Mouse (Mus musculus): Measurements from ENCODE around the gene Phactr3.

DNA sequence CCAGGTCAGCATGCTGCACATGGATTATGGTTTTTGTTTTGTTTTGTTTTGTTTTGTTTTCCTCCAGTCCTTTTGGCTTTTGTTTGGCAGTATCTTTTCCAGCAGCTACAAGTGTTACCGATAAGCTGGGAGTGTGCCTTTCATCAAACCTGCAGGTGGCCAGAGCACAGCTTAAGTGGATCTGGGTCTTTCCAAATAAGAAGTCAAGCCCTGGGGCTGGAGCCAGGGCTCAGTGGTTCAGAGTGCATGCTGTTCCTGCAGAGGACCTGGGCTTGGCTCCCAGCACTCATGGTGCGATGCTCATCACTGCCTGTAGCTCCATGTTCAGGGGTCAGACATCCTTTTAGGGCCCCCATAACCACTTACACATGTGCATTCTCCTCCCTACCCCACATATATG is 55.2 kb downstream of the Phactr3 start:
- TF ChIP-seq CTCF (IDR thresholded peaks at IDR 0.05) (no peak), EP300 (IDR thresholded peaks at IDR 0.05) (no peak)
